Mouse (Mus musculus): ENCODE measurements around the gene Fbxw17.
"Not testable (repeated sequence)": the region's sequence is repeated elsewhere in the genome, so short reads cannot be mapped to it uniquely, and the experiment has no call there.

Gene Fbxw17

DNA sequence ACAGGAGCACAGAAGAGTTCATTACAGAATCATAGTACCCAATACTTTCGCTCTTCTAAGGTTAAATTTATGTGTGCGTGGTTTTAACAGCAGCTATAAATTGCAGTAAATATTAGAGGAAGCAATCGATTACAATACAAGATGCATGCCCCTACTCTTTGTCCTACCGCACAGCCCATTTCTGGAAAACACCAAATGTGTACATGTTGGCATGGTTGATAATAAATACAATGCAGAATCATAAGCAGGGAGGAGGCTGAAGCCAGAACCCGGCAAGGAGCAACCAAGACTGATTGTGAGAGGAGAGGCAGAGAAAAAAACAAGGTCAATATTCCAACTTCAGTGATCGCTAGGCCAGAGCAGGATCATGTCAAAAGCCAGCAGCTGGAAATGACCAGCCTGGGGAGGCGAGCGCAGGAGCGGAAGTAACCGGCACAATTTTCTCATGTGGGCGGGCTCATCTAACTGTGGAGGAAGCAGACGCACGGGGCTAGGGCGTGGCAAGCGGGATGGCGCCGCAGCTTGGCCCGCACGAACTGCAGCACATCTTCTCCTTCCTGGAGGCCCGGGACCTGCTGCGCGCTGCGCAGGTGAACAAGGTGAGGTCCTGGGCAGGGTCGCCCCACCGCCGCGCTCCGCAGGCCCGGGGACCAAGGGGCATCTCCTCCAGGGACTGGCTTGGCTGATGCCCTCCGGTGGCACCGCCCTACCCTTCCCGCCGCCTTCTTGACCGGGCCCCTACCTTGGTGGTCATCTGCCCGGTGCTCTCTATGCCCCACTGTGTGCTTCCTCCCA lies at the start of gene Fbxw17:
Gene Fbxw17, plus strand, starts transcription at position 476 of the 795 bp plus-strand sequence.
- DNase-seq (ENCODE audit: low spot score) = peak; percentile 65

DNA sequence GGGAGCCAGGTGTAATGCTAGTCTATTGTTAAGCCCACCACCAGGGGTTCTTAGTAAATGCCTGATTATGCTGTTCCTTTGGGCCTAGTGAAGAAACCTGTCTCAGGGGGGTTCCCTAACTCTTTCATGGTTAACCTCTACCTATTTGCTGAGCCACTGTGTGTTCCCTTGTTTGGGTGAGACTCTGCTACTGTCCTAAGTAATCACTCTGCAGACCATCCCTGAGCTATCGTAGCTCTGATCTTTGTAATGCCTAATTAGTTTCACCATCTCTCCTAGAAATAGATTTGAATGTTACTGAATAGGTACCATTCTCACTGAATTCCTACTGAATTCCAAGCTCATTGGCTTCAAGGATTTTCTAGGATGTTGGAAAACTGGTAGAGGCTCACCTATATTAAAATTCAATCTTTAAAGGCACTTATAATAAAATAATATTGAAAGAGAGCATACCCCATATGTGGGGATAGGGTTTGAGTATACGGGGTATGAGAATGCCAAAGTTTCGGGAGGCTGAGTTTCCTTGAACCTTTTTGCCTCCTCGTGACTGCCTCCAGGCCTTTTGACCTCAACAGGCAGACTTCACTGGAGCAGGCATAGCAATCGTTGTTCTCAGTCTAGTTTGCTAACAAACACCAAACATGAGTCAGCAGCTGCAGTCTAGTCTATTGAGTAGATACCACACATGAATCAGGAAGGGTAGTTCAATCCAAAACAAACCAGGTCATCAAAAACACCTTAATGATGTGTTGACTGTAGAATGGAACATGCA lies 44.5 kb upstream of the Fbxw17 start:
- DNase-seq (ENCODE audit: low spot score) = not testable (repeated sequence)

DNA sequence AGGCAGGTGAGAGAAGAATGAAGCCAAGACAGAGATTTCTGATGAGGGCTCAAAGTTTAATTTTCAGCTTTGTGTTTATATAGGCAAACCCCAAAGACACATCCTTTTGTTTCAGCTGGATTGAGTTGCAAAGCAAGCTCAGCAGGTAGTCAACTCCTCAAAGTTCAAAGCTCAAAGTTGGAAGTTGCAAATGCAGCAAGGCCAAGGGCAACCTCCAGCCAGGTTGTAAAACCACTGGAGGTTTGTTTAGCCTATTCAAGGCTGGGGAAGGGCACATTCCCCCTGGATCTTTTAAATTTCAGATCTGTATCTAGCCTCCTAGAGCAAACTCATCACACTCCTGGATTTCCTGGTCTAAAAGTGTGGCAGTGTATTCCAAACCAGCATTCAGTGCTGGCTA lies 28.5 kb upstream of the Fbxw17 start:
- not testable (repeated sequence) for DNase-seq (ENCODE audit: low spot score)

DNA sequence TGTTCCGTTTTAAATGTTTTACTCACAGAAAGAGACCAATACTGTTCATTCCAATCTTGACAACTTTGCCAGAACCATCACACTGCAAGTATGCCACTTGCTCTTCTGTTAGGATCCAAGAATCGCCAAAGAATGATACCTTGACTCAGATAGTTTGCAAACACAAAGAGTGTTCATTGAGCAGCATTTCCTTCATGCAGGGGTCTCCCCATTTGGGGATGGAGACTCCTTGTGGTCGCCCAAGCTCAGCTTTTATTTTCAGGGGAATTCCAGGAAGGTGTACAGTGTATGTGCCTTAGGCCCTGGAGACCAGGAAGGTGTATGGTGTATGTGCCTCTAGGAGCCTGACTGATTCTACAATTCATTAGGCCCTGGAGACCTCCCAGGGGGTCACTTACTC lies 757 bp downstream of the Fbxw17 start:
- DNase-seq (ENCODE audit: low spot score) = no peak

DNA sequence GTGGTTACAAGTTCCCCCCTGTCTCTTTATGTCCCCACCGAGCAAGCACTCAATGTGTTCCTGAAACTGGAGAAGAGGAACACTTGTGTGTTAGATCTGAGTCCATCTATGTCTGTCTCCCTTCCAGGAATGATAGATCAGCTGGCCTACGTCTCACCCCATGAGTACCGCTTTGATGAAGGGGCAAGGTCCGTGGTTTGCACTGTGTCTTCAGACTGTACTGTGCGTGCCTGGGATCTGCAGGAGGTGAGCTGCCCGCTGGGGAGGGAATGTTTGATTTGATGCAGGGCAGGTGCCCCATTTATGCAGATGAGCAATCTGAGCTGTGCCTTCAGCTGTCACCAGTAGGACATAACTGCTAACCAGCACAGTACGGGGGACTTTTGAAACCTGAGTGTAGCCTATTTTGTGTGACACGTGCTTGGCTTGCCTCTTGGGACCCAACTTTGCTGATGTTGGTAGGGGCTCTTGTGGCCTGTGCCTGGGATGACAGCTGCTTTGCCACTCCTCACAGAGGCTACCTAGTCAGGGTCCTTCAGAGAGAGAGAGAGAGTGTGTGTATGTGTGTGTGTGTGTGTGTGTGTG lies 6.1 kb downstream of the Fbxw17 start:
- DNase-seq (ENCODE audit: low spot score) = no peak

DNA sequence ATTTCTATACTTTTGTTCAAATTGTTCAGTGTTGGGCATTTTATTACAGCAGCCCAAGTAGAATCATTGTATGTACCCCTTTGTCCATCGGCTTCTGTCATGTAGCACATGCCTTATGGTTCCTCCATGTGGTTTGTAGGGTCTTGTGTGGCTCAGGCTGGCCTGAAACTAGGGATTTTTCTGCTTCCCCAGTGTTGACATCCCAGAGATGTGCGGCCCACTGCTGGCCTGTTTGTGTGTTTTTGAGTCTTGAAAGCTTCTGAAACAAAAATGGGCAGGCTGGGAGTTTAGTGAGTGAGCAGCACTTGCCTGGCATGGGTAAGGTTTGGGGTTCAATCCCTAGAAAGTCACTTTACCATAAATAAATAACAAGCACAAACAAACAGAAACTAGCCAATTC lies 6.9 kb downstream of the Fbxw17 start:
- DNase-seq (ENCODE audit: low spot score) = no peak

DNA sequence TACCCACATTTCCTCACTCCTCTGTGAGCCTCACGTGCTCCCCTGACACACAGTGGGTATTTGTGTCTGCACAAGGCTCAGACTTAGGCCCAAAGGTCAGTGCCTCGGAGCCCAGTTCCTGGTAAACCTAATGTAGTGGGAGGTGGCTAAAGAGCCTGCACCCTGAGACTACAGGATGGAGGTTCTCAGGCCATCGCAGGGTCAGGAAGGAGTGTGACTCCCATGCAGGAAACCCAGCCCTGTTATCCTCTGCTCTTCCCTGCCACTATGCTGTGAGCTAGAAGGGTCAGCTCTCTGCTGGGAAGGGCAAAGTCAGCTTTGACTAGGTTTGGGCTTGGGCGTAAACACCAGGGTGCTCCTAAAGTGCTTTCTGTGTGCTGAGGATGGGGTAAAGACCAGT lies 9.0 kb downstream of the Fbxw17 start:
- DNase-seq (ENCODE audit: low spot score) = no peak

DNA sequence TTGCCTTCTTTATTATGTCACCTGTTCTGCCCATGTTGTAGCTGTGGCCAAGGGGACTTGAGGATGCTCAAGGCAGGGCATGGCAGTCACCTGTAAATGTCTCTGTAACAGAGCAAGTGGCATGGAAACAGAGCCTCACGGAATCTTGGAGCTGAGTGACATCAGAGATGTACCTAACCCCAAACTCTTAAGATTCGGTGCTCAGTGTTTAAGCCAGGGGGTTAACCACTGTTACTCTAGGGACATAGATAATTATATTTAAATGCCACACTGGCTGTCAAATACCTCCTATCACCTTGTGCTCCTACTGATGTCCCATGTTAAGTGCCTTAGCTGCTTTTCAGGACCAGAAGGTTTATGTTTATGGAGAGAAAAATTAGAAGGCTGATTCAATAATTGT lies 26.1 kb downstream of the Fbxw17 start, which contains the start of gene Gm47429:
Gene Gm47429, minus strand, starts transcription at position 101 of the 400 bp plus-strand sequence.
- DNase-seq (ENCODE audit: low spot score) = no peak

DNA sequence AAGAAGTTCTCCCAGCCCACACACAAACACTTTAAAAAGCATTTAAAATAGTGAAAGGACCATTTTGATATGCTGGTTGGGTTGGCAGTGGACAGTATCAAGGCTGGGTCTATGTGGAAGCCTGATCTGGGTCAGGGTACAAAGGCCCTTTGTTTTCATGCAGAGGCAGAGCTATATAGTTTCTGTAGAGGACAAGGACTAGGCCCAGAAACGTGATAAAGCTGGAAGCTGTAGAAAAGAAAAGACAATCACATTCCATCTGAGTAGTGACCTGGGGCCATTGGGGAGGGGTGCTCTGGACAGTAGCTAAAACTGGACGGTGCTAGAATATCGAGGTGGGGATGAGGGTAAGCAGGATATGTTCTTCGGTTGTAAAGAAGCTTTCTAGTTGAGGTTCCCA lies 27.6 kb downstream of the Fbxw17 start:
- DNase-seq (ENCODE audit: low spot score) = no peak

DNA sequence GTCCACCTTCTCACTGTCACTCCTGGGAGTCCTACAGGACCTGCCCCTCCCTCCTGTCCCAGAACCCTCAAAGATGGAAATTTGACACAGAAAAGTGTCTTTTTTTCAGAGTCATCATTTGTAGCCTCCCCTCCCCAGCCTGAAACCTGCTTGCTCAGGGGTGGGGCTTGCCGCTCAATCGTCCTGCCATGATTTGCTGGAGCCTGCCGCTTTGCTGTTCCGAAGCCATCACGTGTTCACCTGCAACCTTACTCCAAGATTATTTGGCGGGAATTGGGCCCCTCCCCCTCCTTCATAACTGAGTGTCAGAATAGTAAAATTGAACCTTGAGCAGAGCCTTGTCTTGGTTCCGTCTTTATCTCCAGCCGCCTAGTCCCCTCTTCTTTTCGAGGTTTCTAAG lies 34.6 kb downstream of the Fbxw17 start:
- DNase-seq (ENCODE audit: low spot score) = not testable (repeated sequence)

DNA sequence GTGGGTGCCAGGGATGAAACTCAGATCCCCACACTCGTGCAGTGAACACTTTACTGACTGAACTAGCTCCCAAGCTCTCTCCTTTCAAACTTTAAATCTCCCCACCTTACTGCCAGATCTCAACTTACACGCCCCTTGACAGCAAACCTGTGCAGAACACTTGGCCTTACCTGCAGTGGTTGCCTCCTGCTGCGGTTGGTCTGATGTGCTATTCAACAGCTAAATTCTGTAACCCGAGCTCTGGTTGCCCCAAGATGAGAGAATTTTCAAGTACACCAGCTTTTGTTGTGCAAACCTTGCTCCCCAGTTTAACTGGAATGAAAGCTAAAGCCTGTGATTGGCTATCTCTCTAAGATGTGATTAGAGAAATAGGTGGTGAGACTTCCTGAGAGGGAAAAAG lies 35.8 kb downstream of the Fbxw17 start:
- no peak for DNase-seq (ENCODE audit: low spot score)

DNA sequence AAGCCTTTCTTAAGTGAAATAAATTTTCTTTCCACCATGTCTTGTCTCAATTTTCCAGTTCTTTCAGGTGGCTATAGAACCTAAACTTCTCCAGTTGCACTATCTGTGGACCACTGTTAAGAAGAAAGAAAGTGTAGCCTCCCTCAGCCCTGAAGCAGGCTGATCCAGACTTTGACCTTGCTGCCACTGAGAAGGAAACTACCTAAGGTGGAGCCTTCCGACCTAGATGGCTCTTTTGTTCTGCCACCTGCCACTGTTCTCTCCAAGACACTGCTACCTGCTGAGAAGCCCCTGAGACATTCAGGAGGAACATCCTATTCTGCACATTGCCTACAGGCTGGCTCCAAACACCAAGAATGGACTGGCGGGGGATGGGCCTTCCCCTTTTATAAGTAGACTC lies 42.8 kb downstream of the Fbxw17 start:
- DNase-seq (ENCODE audit: low spot score) = not testable (repeated sequence)

DNA sequence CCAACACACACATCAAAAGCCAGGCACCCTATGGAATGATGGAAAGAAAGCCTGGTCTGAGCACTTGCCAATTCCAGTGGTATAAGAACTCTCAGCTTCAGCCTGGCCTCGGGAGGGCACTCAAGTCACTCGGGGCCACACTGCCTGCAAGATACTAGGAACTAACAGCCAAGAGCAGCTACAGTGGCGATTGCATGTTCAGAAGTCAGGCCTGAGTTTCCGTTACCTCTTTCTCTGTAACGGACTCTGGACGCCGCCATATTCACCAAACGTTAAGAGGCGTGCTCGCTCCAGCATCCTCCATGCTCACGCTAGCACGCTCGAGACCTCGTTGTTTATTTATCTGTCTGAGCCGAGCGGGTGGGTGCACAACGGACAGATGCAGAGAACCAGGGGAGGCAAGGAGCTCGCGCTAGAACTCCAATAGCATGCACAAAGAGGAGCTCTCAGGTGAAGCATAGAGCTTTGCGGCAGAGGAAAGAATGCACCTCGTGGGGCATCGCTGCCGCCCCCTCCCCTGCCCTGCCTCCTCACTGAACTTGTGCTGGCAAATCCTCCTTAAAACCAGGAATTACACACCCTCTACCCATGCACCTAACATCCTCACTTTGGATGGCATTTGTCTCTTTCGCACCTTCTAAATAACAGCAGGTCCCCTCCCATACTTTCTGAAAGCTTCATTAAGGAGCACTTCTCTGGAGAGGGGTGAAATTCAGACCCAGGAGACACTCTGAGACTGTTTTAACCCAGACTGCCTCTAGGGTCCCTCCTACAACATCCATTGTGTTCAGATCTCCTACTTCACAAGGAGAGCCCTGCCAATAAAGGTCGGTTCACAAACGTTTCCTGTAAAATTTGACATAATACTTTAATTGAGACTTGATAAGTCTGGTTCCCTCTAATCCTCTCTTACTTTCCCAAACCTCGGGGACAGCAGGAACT lies 47.2 kb downstream of the Fbxw17 start:
- no peak for DNase-seq (ENCODE audit: low spot score)

DNA sequence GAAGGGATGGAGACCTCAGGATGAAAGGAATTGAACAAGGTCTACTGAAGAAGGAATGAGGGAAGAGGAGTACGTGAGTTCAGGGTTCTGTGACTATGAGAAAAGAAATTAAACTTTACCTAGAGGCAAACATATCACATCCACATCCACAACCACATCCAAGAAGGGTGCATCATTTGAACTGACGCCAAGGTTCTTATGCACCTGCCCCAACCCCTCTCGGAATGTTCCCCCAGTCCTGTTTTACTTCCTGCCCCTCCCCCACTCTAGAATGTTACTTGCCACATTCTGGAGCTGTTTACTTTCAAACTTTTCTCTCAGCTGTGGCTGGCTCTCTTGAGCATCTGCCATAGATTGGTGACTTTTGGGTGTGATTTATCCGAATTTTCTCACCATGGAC lies 49.3 kb downstream of the Fbxw17 start, which contains the start of gene Nutm2:
Gene Nutm2, plus strand, starts transcription at position 301 of the 400 bp plus-strand sequence.
- no peak for DNase-seq (ENCODE audit: low spot score)

All from ovary, postnatal 14 days (tissue).